Mouse (Mus musculus) adrenal gland, adult 2 months (tissue): ENCODE measurements at regions not wholly inside any gene's neighbourhood (a gene's known extent, or its start where the extent isn't known, plus 50 kb on each side); places are given as distances from the start of the nearest gene placed in this dataset.

Source experiments
- DNase-seq: peaks from one replicate; pipeline ENCODE4 v3.0.0; 2021

GRCm38 (mm10) chr7:113156861-113157747 lies 50.2 kb upstream of the Arntl start:
- no peak for DNase-seq
